8 mouse cellular contexts compared by ENCODE assay signal in the genomic region with DNA sequence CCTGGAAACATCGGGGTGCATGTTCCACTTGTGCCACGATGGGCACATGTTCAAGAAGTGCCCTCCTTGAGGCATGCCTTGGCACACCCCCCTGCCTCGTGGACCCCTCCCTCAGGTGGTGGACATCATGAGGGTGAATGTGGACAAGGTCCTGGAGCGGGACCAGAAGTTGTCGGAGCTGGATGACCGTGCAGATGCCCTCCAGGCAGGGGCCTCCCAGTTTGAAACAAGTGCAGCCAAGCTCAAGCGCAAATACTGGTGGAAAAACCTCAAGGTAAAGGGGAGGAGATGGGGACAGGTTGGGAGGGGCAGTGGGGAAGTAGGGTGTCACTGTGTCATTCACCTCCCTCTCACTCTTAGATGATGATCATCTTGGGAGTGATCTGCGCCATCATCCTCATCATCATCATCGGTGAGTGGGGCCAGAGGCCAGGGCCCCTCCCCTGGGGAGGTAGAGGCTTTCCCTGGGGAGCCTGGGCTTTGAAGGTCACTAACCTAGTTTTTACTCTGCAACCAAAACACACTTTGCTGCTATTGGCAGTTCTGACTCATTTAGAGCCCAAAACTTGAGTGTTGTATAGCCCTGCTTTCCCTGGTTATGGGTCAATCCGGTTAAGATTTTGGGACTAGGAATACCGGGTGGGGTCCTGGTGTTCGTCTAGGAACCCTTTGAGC. TPM values are rescaled to one million over a fixed set of nuclear protein-coding genes. Genes with fewer than 3 reads are reported as not detected.
DNase-seq lines count a peak whose midpoint lies in the region; ATAC-seq and TF ChIP-seq lines count a peak whose summit lies in the region.

No protein-coding gene starts in this region.

- WGBS in heart, embryonic 14.5 days, result 78% methylated on average over 12 of the region's 12 CpGs
- 79% methylated on average over 12 of the region's 12 CpGs for WGBS in liver, embryonic 13.5 days (ENCODE audit: insufficient replicate concordance)

- no peak for ATAC-seq in heart, embryonic 14.5 days (ENCODE audit: insufficient number of reproducible peaks, insufficient read depth, low FRiP score, low read depth)
- ATAC-seq in liver, embryonic 13.5 days (ENCODE audit: low read depth), result no peak
- no peak for ATAC-seq in megakaryocyte-erythroid progenitor cell, adult 5-6 weeks (replicated peaks; ENCODE audit: low FRiP score, low TSS enrichment, poor library complexity, severe bottlenecking)

- no peak for TF ChIP-seq CTCF in layer of hippocampus, adult 2 months (conservative IDR thresholded peaks at IDR 0.05)

- H3K36me3 ChIP-seq in heart, embryonic 14.5 days (ENCODE audit: control insufficient read depth, insufficient read depth, low read length), result peaks cover 34% of the 10 kb centered on the region
- peaks cover 34% of the 10 kb centered on the region for H3K36me3 ChIP-seq in liver, embryonic 13.5 days

- H3K4me2 ChIP-seq in heart, embryonic 14.5 days (ENCODE audit: low read length), result peak overlapping the region; percentile 91
- peak overlapping the region; percentile 98 for H3K4me2 ChIP-seq in liver, embryonic 13.5 days

- H3K4me1 ChIP-seq in heart, embryonic 14.5 days (ENCODE audit: control insufficient read depth in 2 of 2, insufficient read depth in 2 of 2, low read length in 2 of 2), result peaks cover 19 to 44% of the 10 kb centered on the region in 2 experiments
- peaks cover 59% of the 10 kb centered on the region for H3K4me1 ChIP-seq in liver, embryonic 13.5 days (replicated peaks)

- no peak for DNase-seq in layer of hippocampus, adult 2 months (ENCODE audit: low spot score in 2 of 2)
- no peak for DNase-seq in layer of hippocampus, adult 18-20 months (ENCODE audit: low spot score in 2 of 2)
- peak; percentile 77 for DNase-seq in cerebellum, adult 9-10 months
- DNase-seq in liver, embryonic 13.5 days, result no peak
- DNase-seq in embryo, embryonic 9.5 days (ENCODE audit: extremely low spot score), result no peak
- DNase-seq in MN1 (ENCODE audit: low spot score), result no peak

- H3K9me3 ChIP-seq in heart, embryonic 14.5 days (ENCODE audit: control insufficient read depth, low read length), result no peaks in the 10 kb centered on the region
- H3K9me3 ChIP-seq in liver, embryonic 13.5 days (replicated peaks), result no peaks in the 10 kb centered on the region

- H3K9ac ChIP-seq in heart, embryonic 14.5 days (ENCODE audit: low read length), result peak overlapping the region; percentile 100
- peak overlapping the region; percentile 100 for H3K9ac ChIP-seq in liver, embryonic 13.5 days

- H3K27me3 ChIP-seq in heart, embryonic 14.5 days (ENCODE audit: control insufficient read depth, insufficient read depth, low read length), result no peaks in the 10 kb centered on the region
- H3K27me3 ChIP-seq in liver, embryonic 13.5 days, result no peaks in the 10 kb centered on the region

- H3K27ac ChIP-seq in layer of hippocampus, adult 2 months, result peak overlapping the region; percentile 100
- no peak overlapping the region for H3K27ac ChIP-seq in heart, embryonic 14.5 days (replicated peaks in 1 of 2; ENCODE audit: control insufficient read depth in 1 of 2, insufficient read depth in 1 of 2, low read depth in 2 of 2, low read length in 2 of 2)
- peak overlapping the region; percentile 94 for H3K27ac ChIP-seq in liver, embryonic 13.5 days

- H3K4me3 ChIP-seq in layer of hippocampus, adult 2 months, result peak overlapping the region; percentile 100
- H3K4me3 ChIP-seq in heart, embryonic 14.5 days (ENCODE audit: control insufficient read depth in 1 of 2, insufficient read depth in 1 of 2, low read depth in 1 of 2, low read length in 2 of 2), result peak overlapping the region; percentile 90 to 100
- peak overlapping the region; percentile 99 for H3K4me3 ChIP-seq in liver, embryonic 13.5 days (replicated peaks)

RNA-seq across cellular contexts. Expression of gene Vamp2, which starts 1.5 kb away (rescaled TPM):
- 1,000 to 10,000 TPM in 1 of 2 experiments, 100 to 1,000 TPM in 1; 988 to 1,016 TPM for total RNA-seq in layer of hippocampus, adult 2 months (2021)
- 1,000 to 10,000 TPM in 1 of 2 experiments, 100 to 1,000 TPM in 1; 995 to 1,010 TPM for total RNA-seq in layer of hippocampus, adult 18-20 months (2021)
- 81.5 and 93.9 TPM in 2 replicates for polyA plus RNA-seq in heart, embryonic 14.5 days (2014; fragmentation: Nextera tagmentation; extraction: Ambion mirVana)
- polyA plus RNA-seq in liver, embryonic 13.5 days (2015; fragmentation: Nextera tagmentation; extraction: Ambion mirVana), result 12.5 and 15.9 TPM in 2 replicates
- 46.7 and 60.3 TPM in 2 replicates for total RNA-seq in megakaryocyte-erythroid progenitor cell, adult 5-6 weeks (2014; fragmentation: Nextera tagmentation)
- 7.5 and 15.7 TPM in 2 replicates for total RNA-seq in megakaryocyte-erythroid progenitor cell, adult 5-6 weeks (2017)

RNA-seq across cellular contexts. Expression of gene Per1, which starts 5.3 kb away (rescaled TPM):
- 10 to 100 TPM; 83.4 to 95.2 TPM for total RNA-seq in layer of hippocampus, adult 2 months (2021)
- 100 to 1,000 TPM in 1 of 2 experiments, 10 to 100 TPM in 1; 92.9 to 115 TPM for total RNA-seq in layer of hippocampus, adult 18-20 months (2021)
- 16.0 and 17.8 TPM in 2 replicates for polyA plus RNA-seq in heart, embryonic 14.5 days (2014; fragmentation: Nextera tagmentation; extraction: Ambion mirVana)
- polyA plus RNA-seq in liver, embryonic 13.5 days (2015; fragmentation: Nextera tagmentation; extraction: Ambion mirVana), result 1.9 TPM in 2 replicates
- 11.3 and 17.6 TPM in 2 replicates for total RNA-seq in megakaryocyte-erythroid progenitor cell, adult 5-6 weeks (2014; fragmentation: Nextera tagmentation)
- total RNA-seq in megakaryocyte-erythroid progenitor cell, adult 5-6 weeks (2017), result 4.7 and 12.5 TPM in 2 replicates

RNA-seq across cellular contexts. Expression of gene Tmem107, which starts 19.1 kb away (rescaled TPM):
- total RNA-seq in layer of hippocampus, adult 2 months (2021), result 10 to 100 TPM; 20.3 to 21.6 TPM
- total RNA-seq in layer of hippocampus, adult 18-20 months (2021), result 10 to 100 TPM; 15.2 to 21.0 TPM
- polyA plus RNA-seq in heart, embryonic 14.5 days (2014; fragmentation: Nextera tagmentation; extraction: Ambion mirVana), result 33.5 and 34.4 TPM in 2 replicates
- 30.8 and 31.7 TPM in 2 replicates for polyA plus RNA-seq in liver, embryonic 13.5 days (2015; fragmentation: Nextera tagmentation; extraction: Ambion mirVana)
- 33.8 and 51.0 TPM in 2 replicates for total RNA-seq in megakaryocyte-erythroid progenitor cell, adult 5-6 weeks (2014; fragmentation: Nextera tagmentation)
- 16.2 and 33.4 TPM in 2 replicates for total RNA-seq in megakaryocyte-erythroid progenitor cell, adult 5-6 weeks (2017)

RNA-seq across cellular contexts. Expression of gene Borcs6, which starts 30.2 kb away (rescaled TPM):
- 10 to 100 TPM; 26.6 to 30.8 TPM for total RNA-seq in layer of hippocampus, adult 2 months (2021)
- total RNA-seq in layer of hippocampus, adult 18-20 months (2021), result 10 to 100 TPM; 32.9 to 36.4 TPM
- 13.0 and 14.1 TPM in 2 replicates for polyA plus RNA-seq in heart, embryonic 14.5 days (2014; fragmentation: Nextera tagmentation; extraction: Ambion mirVana)
- polyA plus RNA-seq in liver, embryonic 13.5 days (2015; fragmentation: Nextera tagmentation; extraction: Ambion mirVana), result 3.5 TPM in 2 replicates
- total RNA-seq in megakaryocyte-erythroid progenitor cell, adult 5-6 weeks (2014; fragmentation: Nextera tagmentation), result 0.46 and 7.0 TPM in 2 replicates
- 3.5 TPM in 2 replicates for total RNA-seq in megakaryocyte-erythroid progenitor cell, adult 5-6 weeks (2017)

RNA-seq across cellular contexts. Expression of gene Hes7, which starts 30.5 kb away (rescaled TPM):
- total RNA-seq in layer of hippocampus, adult 2 months (2021), result 1 to 10 TPM in 1 of 2 experiments, under 1 TPM in 1; 0.79 to 1.0 TPM
- total RNA-seq in layer of hippocampus, adult 18-20 months (2021), result 1 to 10 TPM; 1.1 to 1.6 TPM
- 0.43 and 0.47 TPM in 2 replicates for polyA plus RNA-seq in heart, embryonic 14.5 days (2014; fragmentation: Nextera tagmentation; extraction: Ambion mirVana)
- polyA plus RNA-seq in liver, embryonic 13.5 days (2015; fragmentation: Nextera tagmentation; extraction: Ambion mirVana), result 0.17 and 0.18 TPM in 2 replicates
- total RNA-seq in megakaryocyte-erythroid progenitor cell, adult 5-6 weeks (2014; fragmentation: Nextera tagmentation), result not detected in 2 replicates
- total RNA-seq in megakaryocyte-erythroid progenitor cell, adult 5-6 weeks (2017), result not detected in 2 replicates

Comparison
In these comparisons a context has a peak if more than half of its experiments do, and no peak if none do; other contexts are left out.
1. H3K27ac ChIP-seq: peak in layer of hippocampus, adult 2 months (single experiment) and liver, embryonic 13.5 days (single experiment); none in heart, embryonic 14.5 days (0 of 2).
2. RNA of gene Vamp2, which starts 1.5 kb away (total RNA-seq): 988 to 1,016 TPM in layer of hippocampus, adult 2 months and 995 to 1,010 TPM in layer of hippocampus, adult 18-20 months; 7.5 to 60.3 TPM in megakaryocyte-erythroid progenitor cell, adult 5-6 weeks; every median in the first group is over 10 times any median in the second.
3. RNA of gene Per1, which starts 5.3 kb away (total RNA-seq): 92.9 to 115 TPM in layer of hippocampus, adult 18-20 months and 83.4 to 95.2 TPM in layer of hippocampus, adult 2 months; 4.7 to 17.6 TPM in megakaryocyte-erythroid progenitor cell, adult 5-6 weeks; every median in the first group is over 4 times any median in the second.
4. Peak in every context shown above with its lines, with median percentiles within 50 percentile points of each other: H3K4me3 ChIP-seq.